Mouse (Mus musculus) myocyte (in vitro differentiated cells): Measurements from ENCODE around the gene Snapin. TPM values are rescaled to one million over a fixed set of nuclear protein-coding genes. Genes with fewer than 3 reads are reported as not detected.
A peak's percentile ranks its signal among the peaks of the same experiment; 100 is the strongest.

ENCODE experiments used
- H3K27me3 ChIP-seq: one replicate; pipeline ENCODE4 v1.6.1; 2011; ENCODE audit not compliant: control insufficient read depth, insufficient read depth, insufficient read length
- H3K36me3 ChIP-seq: one replicate; pipeline ENCODE4 v1.6.1; 2011; ENCODE audit not compliant: control insufficient read depth, insufficient read depth
- H3K4me2 ChIP-seq: one replicate; pipeline ENCODE4 v1.6.1; 2011; ENCODE audit warnings: low read depth, control low read depth
- H3K4me3 ChIP-seq: one replicate; pipeline ENCODE4 v1.5.1; 2011; ENCODE audit warnings: mild to moderate bottlenecking, control low read depth, moderate library complexity
- H3K79me2 ChIP-seq: one replicate; pipeline ENCODE4 v1.6.1; 2011; ENCODE audit not compliant: control insufficient read depth, insufficient read depth
- H3ac ChIP-seq: one replicate; pipeline ENCODE4 v1.6.1; 2011; ENCODE audit not compliant: control insufficient read depth, insufficient read length
- CEBPB ChIP-seq: IDR thresholded peaks from 2 replicates; pipeline ENCODE4 v1.6.1; 2011; ENCODE audit warnings: mild to moderate bottlenecking, moderate library complexity; ENCODE audit not compliant: poor library complexity, insufficient read depth, severe bottlenecking
- E2F4 ChIP-seq: IDR thresholded peaks from one replicate; pipeline ENCODE4 v1.6.1; 2011; ENCODE audit warnings: mild to moderate bottlenecking, control low read depth, moderate library complexity; ENCODE audit not compliant: insufficient read depth
- MAX ChIP-seq: IDR thresholded peaks from one replicate; pipeline ENCODE4 v1.6.1; 2011; ENCODE audit warnings: low read depth, mild to moderate bottlenecking, control low read depth
- MYOD1 ChIP-seq, 3 experiments: IDR thresholded peaks; one replicate each; pipeline ENCODE4 v1.6.1; 2011; ENCODE audit warnings: control low read depth in 2 of 3, low read depth in 2 of 3, mild to moderate bottlenecking in 2 of 3, moderate library complexity in 1 of 3; ENCODE audit not compliant: insufficient read length in 2 of 3, control insufficient read depth in 1 of 3
- MYOG ChIP-seq, 3 experiments: IDR thresholded peaks; one replicate each; pipeline ENCODE4 v1.6.1; 2011; ENCODE audit warnings: control low read depth in 2 of 3, low read depth in 2 of 3, mild to moderate bottlenecking in 2 of 3; ENCODE audit not compliant: insufficient read length in 2 of 3, control insufficient read depth in 1 of 3, insufficient read depth in 1 of 3
- POLR2A ChIP-seq: IDR thresholded peaks from one replicate; pipeline ENCODE4 v1.6.1; 2011; ENCODE audit warnings: low read depth, mild to moderate bottlenecking, control low read depth, moderate library complexity; ENCODE audit not compliant: insufficient read length
- POLR2AphosphoS2 ChIP-seq: IDR thresholded peaks from one replicate; pipeline ENCODE4 v1.6.1; 2011; ENCODE audit warnings: low read depth, control low read depth; ENCODE audit not compliant: insufficient read length
- REST ChIP-seq: IDR thresholded peaks from one replicate; pipeline ENCODE4 v1.6.1; 2011; ENCODE audit warnings: mild to moderate bottlenecking, control low read depth, moderate library complexity; ENCODE audit not compliant: insufficient read depth, insufficient read length
- SRF ChIP-seq: IDR thresholded peaks from one replicate; pipeline ENCODE4 v1.6.1; 2011; ENCODE audit warnings: low read depth; ENCODE audit not compliant: control insufficient read depth, insufficient read length
- TCF12 ChIP-seq: IDR thresholded peaks from one replicate; pipeline ENCODE4 v1.6.1; 2011; ENCODE audit warnings: mild to moderate bottlenecking, control low read depth; ENCODE audit not compliant: poor library complexity, insufficient read depth, severe bottlenecking
- TCF3 ChIP-seq: IDR thresholded peaks from one replicate; pipeline ENCODE4 v1.6.1; 2011; ENCODE audit warnings: low read depth, control low read depth; ENCODE audit not compliant: insufficient read length
- USF1 ChIP-seq: IDR thresholded peaks from one replicate; pipeline ENCODE4 v1.6.1; 2011; ENCODE audit warnings: low read depth, mild to moderate bottlenecking, control low read depth, moderate library complexity
- polyA plus RNA-seq: library from polyadenylated mRNA; unstranded; fragments of >200 nt; fragmentation: generic; extraction: Trizol; gene quantifications from one replicate; pipeline ENCODE4 v1.2.1, GENCODE M21; 2012; ENCODE audit warnings: missing spikeins

Gene Snapin
- polyA plus RNA-seq, 1 experiment, result 33.7 TPM

DNA sequence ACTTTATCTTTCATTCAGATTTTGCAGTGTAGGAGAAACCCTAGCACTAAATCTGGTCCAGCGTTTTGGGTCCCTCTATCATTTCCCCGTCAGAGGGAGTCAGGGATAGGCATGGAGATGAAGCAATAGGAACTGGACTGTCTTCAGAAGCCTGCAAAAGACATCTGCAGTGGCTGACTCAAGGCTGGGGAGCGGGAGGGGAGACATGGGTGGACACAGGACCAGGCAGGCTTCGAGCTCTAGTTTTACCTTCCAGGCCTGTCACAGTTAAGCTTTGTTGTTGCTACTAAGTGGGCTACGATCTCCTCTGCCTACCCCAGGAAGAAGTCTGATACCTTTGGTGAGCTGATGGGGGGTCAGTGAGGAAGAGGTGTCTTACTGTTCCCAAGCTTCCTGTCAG, 21.4 kb upstream of the Snapin start:
- peaks cover 19% of the 10 kb centered on the region for H3K79me2 ChIP-seq
- TF ChIP-seq TCF12, result no peak
- TF ChIP-seq POLR2A, result no peak
- no peak for TF ChIP-seq MAX
- no peak for TF ChIP-seq TCF3
- no peak for TF ChIP-seq MYOD1 (IDR thresholded peaks at IDR 0.05; ENCODE audit: control insufficient read depth in 1 of 3, insufficient read length in 2 of 3, low read depth in 2 of 3)
- no peak for TF ChIP-seq USF1
- TF ChIP-seq E2F4, result no peak
- TF ChIP-seq SRF, result no peak
- TF ChIP-seq MYOG (IDR thresholded peaks at IDR 0.05; ENCODE audit: control insufficient read depth in 1 of 3, insufficient read depth in 1 of 3, insufficient read length in 2 of 3, low read depth in 2 of 3), result no peak
- TF ChIP-seq POLR2AphosphoS2, result no peak
- TF ChIP-seq REST, result no peak
- TF ChIP-seq CEBPB, result no peak

DNA sequence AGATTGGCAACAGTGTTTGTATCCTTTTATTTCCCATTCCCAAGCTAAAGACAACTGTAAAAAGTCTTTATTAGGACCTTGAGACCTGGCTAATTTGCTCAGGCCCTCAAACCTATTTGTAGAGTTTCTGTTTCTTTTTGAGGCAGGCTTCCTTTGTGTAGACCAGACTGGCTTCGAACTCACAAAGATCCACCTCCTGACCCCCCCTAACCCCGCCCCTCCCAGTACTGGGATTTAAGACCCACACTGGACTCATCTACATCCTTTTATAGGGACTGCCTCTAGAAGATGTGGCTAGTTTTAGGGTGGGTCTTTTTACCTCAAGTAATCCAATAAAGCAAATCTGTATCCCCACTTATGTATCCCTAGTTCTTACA, 18.9 kb upstream of the Snapin start:
- TF ChIP-seq REST (no peak), MAX (no peak), CEBPB (no peak), MYOG (IDR thresholded peaks at IDR 0.05; ENCODE audit: control insufficient read depth in 1 of 3, insufficient read depth in 1 of 3, insufficient read length in 2 of 3, low read depth in 2 of 3) (no peak), POLR2A (no peak), E2F4 (no peak), TCF12 (no peak), TCF3 (no peak), MYOD1 (IDR thresholded peaks at IDR 0.05; ENCODE audit: control insufficient read depth in 1 of 3, insufficient read length in 2 of 3, low read depth in 2 of 3) (no peak), SRF (no peak), POLR2AphosphoS2 (no peak), USF1 (no peak)
- H3ac ChIP-seq, result peak overlapping the region; percentile 65
- no peaks in the 10 kb centered on the region for H3K27me3 ChIP-seq
- peaks cover 43% of the 10 kb centered on the region for H3K79me2 ChIP-seq
- H3K4me3 ChIP-seq, result peak overlapping the region; percentile 91
- H3K36me3 ChIP-seq, result peaks cover 30% of the 10 kb centered on the region
- H3K4me2 ChIP-seq, result peak overlapping the region; percentile 92

More for the DNA sequence above, 21.4 kb upstream of the Snapin start:
- Histone ChIP-seq H3ac (no peak overlapping the region), H3K4me2 (no peak overlapping the region), H3K27me3 (no peaks in the 10 kb centered on the region), H3K4me3 (no peak overlapping the region), H3K36me3 (peaks cover 5% of the 10 kb centered on the region)

DNA sequence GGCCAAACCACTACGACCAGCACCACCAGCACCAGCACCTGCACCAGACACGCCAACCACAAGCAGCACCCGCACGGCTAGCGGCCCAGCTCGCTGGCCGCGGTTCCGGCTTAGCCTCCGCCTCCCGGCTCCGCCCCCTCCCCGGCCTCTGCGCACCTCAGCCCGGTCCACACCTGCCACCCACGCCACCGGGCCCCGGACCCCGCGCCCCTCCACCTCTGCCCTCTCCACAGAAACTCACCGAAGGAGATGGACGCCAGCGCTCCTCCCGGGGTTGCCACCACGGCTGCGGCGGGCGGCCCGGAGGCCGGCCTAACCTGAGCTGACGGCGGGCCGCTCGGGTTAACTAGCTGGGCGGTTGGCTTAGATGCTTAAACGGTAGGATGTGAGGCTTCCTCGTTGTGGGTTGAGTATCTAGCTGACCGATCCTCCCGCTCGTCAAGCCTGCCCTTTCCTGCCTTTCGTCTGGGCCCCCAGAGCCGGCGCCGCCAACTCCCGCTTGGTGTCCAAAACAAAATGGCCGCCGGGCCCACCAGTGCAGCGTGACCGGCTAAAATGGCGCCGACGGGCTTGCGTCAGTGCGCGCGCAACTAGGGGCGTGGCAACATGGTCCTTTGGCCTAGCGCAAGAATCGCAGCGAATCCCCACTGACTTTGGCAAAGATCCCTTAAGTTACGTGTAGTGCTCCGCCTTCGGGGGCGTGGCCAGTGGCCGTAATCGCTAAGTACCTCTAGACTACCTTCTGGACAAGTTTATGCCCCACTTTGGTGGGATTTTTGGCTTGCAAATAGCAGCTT, 18.3 kb upstream of the Snapin start, which contains the start of gene Chtop:
Gene Chtop, minus strand, starts transcription at position 549 of the 797 bp plus-strand sequence.
- Histone ChIP-seq H3K79me2 (peaks cover 49% of the 10 kb centered on the region), H3ac (peak within 1 kb of the TSS; percentile 65), H3K36me3 (peaks cover 36% of the 10 kb centered on the region), H3K4me3 (peak within 1 kb of the TSS; percentile 91), H3K27me3 (no peaks in the 10 kb centered on the region), H3K4me2 (peak within 1 kb of the TSS; percentile 92)
- peak in 1 of 3 experiments; percentile 15 for TF ChIP-seq MYOD1 (IDR thresholded peaks at IDR 0.05; ENCODE audit: control insufficient read depth in 1 of 3, insufficient read length in 2 of 3, low read depth in 2 of 3)
- TF ChIP-seq POLR2A, result peak; percentile 76
- peak in 1 of 3 experiments; percentile 62 for TF ChIP-seq MYOG (IDR thresholded peaks at IDR 0.05; ENCODE audit: control insufficient read depth in 1 of 3, insufficient read depth in 1 of 3, insufficient read length in 2 of 3, low read depth in 2 of 3)
- TF ChIP-seq POLR2AphosphoS2, result peak; percentile 97
- TF ChIP-seq REST, result no peak
- no peak for TF ChIP-seq TCF3
- TF ChIP-seq SRF, result peak; percentile 58
- peak; percentile 38 for TF ChIP-seq E2F4
- TF ChIP-seq CEBPB, result no peak
- no peak for TF ChIP-seq TCF12

DNA sequence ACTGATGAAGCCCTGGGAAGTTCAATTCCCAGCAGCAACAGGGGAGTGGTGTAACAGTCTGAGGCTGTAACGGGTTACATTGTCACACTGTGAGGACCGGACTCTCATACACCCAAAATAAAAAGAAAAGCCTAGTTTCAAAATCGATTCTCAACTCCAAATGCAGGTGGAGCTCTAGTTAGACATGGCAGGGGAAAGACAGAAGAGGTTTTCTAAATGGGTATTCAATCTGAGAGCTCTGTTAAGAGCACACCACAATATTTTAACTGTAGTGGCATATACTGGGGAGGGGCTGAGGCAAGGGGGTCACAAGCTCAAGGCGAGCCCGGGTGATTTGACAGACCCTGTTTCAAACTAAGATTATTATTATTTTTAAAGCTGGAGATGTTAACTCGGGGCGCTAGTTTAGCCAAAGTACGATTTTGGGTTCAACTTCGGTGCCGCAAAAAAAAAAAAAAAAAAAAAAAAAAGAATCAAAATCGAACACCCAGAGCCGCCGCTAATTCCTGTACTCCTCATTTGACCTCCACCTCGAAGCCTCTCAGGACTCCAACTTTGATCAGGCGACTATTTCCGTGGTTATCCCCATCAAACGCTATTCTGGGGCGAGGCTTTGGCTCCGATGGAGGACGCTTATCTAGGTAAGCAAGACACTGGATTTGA, 17.6 kb upstream of the Snapin start:
- Histone ChIP-seq H3ac (peak overlapping the region; percentile 65), H3K4me2 (peak overlapping the region; percentile 89), H3K4me3 (peak overlapping the region; percentile 91), H3K27me3 (no peaks in the 10 kb centered on the region), H3K79me2 (peaks cover 56% of the 10 kb centered on the region), H3K36me3 (peaks cover 43% of the 10 kb centered on the region)
- no peak for TF ChIP-seq TCF3
- TF ChIP-seq MAX, result no peak
- no peak for TF ChIP-seq MYOD1 (IDR thresholded peaks at IDR 0.05; ENCODE audit: control insufficient read depth in 1 of 3, insufficient read length in 2 of 3, low read depth in 2 of 3)
- no peak for TF ChIP-seq POLR2AphosphoS2
- TF ChIP-seq TCF12, result no peak
- TF ChIP-seq REST, result no peak
- TF ChIP-seq CEBPB, result no peak
